Mouse (Mus musculus): ENCODE data around the gene Gpr61. TPM values are rescaled to one million over a fixed set of nuclear protein-coding genes. Genes with fewer than 3 reads are reported as not detected.

Gene Gpr61
- total RNA-seq (2023) = not detected

DNA sequence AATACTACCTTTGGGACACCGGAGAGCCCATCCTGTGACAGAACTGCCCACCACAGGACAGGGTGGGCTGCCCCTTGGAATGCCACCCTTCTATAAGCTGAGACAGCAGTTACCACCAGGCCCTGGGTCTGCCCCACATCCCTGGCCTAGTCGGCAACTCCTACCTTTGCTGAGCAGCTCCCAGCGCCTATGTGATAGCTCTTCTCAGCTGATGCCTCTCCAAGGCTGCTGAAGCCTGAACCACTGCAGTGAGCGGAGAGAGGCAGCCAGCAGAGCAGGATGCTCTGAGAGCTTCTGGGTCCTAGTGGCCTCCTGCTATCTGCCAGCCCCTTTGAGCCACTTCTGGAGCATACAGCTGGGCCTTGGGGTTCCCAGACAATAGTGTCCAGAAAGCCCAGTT lies at the start of gene Gpr61:
TSS of gene Gpr61 (minus strand) at position 227 of the 400 bp plus-strand sequence.

DNA sequence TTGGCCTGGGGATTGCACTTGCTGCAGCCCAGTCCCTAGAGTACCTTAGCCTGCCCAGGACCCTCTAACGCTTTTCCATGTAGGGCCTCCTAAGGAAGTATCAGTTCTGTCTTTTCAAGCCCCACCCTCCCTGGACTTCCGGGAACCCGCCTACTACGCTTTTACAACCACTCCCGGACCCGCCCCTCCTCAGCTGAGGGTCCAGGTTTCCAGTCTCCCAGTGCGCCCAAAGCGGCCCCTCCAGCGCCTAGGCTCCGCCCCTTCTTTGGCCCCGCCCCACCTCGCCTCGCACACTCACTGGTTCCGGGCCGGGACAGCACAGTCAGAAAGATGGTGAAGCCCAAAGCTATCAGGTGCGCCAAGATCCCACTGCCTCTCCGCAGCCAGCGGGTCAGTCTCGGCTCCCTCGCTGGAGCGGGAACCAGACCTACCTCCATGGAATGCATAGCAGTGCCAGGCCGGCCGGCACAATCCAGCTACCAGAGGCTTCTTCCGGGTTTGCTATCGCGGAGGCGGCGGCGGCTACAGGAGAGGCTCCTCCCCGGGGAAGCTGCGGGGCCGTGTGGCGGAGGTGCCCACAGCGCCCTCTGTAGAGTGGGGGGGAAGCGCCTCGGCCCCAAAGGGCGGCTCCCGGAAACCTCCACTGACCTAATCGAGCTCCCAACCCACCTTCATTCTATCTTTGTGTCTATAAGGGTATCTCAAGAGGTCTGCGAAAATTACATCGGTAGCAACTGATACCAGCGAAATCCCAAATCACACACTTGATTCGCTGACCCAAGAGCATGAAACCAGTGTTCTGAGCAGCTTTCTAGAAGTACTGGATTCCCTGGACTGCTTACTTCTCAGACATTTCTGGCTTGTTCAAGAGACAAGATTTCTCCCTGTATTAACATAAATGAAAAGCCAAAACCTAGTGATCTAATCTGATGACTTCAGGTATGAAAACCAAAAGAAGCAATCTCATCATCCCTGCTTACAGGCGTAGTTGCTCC lies 45.9 kb upstream of the Gpr61 start, which contains the start of gene Cyb561d1:
TSS of gene Cyb561d1 (minus strand) at position 884 of the 995 bp plus-strand sequence.

DNA sequence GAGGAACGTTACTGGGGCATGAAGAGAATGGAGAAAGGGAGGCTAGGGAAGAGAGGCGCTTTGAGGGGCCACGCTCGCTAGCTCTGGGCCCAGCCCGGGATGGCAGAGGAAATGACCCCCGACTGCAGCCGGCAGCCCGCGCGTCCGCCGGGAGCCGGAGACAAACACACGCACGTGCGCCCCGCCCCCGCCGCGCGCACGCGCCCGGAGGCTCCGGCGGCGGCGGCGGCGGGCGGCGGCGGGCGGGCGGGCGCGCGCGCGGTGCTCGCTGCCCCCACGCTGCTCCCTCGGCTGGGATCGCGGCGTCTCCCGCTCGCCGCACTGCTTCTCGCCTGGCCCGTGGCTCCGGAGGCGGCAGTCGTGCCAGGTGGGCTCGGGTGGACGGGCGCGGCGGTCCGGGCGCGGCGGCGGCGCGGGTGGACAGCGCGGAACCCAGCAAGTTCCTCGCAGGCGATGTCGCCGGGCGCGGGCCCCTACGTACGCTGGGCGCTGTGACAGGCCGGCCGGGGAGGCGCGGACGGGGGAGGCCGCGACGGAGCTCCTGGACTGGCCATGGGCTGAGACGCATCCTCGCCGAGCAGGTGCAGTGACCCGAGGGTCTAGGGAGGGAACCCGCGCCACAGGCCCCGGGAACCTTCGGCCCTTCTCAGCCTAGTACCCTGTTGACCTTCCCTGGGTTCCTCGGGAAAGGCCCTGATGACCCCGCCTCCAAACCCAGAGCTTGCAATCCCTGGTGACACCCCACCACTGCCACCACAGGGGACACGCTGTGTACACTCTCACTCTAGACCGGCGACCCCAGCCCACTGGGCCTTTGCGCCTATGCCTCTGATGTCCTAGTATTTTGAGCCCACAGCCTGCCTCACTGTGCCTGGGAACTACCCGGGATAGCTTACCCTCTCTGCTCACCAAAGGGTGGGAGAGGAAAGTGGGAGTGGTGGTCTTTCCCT lies 31.7 kb upstream of the Gpr61 start, which contains the start of gene Amigo1:
TSS of gene Amigo1 (plus strand) at position 238 of the 950 bp plus-strand sequence.

DNA sequence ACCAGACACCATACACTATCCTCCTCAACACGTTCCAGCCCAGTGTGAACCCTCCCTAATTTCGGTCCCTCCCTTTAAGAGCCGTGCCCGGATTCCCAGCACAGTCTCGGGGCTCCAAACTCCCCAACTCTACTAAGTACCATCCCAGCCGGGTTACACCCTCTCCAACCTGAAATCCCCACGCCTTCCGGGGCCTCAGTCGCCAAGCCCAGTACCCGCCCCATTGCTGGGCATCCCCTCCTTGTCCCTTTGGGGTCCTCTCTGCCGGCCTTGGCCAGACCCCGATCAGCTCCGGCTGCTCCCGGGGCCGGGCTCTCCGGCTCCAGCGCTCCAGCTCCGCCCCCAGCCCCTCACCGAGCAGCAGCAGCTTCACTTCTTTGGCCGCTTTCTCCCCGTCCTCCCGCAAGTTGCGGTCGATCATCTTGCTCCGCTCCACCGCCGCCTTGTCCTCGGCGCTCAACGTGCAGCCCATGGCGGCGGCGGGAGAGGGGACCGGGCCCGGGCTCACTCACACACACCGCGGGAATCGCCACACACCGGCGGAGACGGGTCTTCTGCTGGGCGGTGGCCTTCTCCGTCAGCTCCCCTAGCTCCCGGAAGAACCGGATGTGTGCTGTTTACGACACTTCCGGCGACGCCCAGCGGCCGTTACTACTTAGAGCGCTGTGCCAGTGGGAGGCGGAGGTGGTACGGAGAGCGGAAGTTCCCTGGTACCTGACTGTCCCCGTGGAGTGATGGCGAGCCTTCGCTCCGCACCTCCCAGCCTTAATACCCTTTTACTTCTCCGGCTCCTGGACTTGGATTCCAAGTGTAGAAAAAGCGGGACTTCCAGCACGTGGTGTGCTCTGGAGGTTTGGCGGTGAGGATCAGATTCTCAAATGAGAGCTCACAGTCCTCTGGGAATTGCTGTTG lies 8.9 kb downstream of the Gpr61 start, which contains the start of gene Gnai3:
TSS of gene Gnai3 (minus strand) at position 613 of the 912 bp plus-strand sequence.

Other genes with a start within 250 kb of the Gpr61 start
- gene Gstm7, start 223.1 kb downstream of the Gpr61 start, total RNA-seq (2023) = 2.4 TPM
- not detected for gene Gstm6, start 211.1 kb downstream of the Gpr61 start, total RNA-seq (2023)
- not detected for gene Gstm3, start 185.6 kb downstream of the Gpr61 start, total RNA-seq (2023)
- gene Gstm2, start 168.4 kb downstream of the Gpr61 start, total RNA-seq (2023) = not detected
- 10.5 TPM for gene Gstm1, start 136.9 kb downstream of the Gpr61 start, total RNA-seq (2023)
- gene Gstm4, start 110.0 kb downstream of the Gpr61 start, total RNA-seq (2023) = 2.9 TPM
- gene Ampd2, start 68.2 kb downstream of the Gpr61 start, total RNA-seq (2023) = 32.4 TPM
- gene Gnat2, start 62.1 kb downstream of the Gpr61 start, total RNA-seq (2023) = not detected
- 77.8 TPM for gene Gnai3, start 8.7 kb downstream of the Gpr61 start, total RNA-seq (2023)
- gene Amigo1, start 31.5 kb upstream of the Gpr61 start, total RNA-seq (2023) = 3.4 TPM
- gene Cyb561d1, start 46.3 kb upstream of the Gpr61 start, total RNA-seq (2023) = 25.2 TPM
- 38.6 TPM for gene Atxn7l2, start 56.1 kb upstream of the Gpr61 start, total RNA-seq (2023)
- gene Sypl2, start 71.8 kb upstream of the Gpr61 start, total RNA-seq (2023) = not detected
- 36.6 TPM for gene Psma5, start 102.0 kb upstream of the Gpr61 start, total RNA-seq (2023)
- gene Sort1, start 129.2 kb upstream of the Gpr61 start, total RNA-seq (2023) = 0.95 TPM
- not detected for gene Mybphl, start 210.0 kb upstream of the Gpr61 start, total RNA-seq (2023)
- 0.40 TPM for gene Psrc1, start 229.0 kb upstream of the Gpr61 start, total RNA-seq (2023)